Mouse (Mus musculus): ENCODE data around the gene Tas2r107.
"Not testable (repeated sequence)": the region's sequence is repeated elsewhere in the genome, so short reads cannot be mapped to it uniquely, and the experiment has no call there.

The Tas2r107 gene

GRCm38 (mm10) chr6:131660049-131660448, at the start of gene Tas2r107:
Tas2r107 (minus strand) TSS chr6:131660149.
- no peak for DNase-seq (ENCODE audit: low read depth, low spot score)

- no peak for DNase-seq (ENCODE audit: low read depth, low spot score)
Observed at GRCm38 (mm10) chr6:131689963-131690362, 30.0 kb upstream of the Tas2r107 start, which contains the start of gene Tas2r114. Tas2r114 (minus strand) TSS chr6:131690063.

GRCm38 (mm10) chr6:131687395-131687794, 27.4 kb upstream of the Tas2r107 start, which contains the start of gene Tas2r105:
Tas2r105 (minus strand) TSS chr6:131687495.
- no peak for DNase-seq (ENCODE audit: low read depth, low spot score)

- DNase-seq (ENCODE audit: low read depth, low spot score), result no peak
Observed at GRCm38 (mm10) chr6:131685644-131686043, 25.7 kb upstream of the Tas2r107 start, which contains the start of gene Tas2r104. Tas2r104 (minus strand) TSS chr6:131685744.

GRCm38 (mm10) chr6:131678786-131679185, 18.8 kb upstream of the Tas2r107 start, which contains the start of gene Tas2r106:
Tas2r106 (minus strand) TSS chr6:131678886.
- DNase-seq (ENCODE audit: low read depth, low spot score), result no peak

- DNase-seq (ENCODE audit: low read depth, low spot score), result no peak
Observed at GRCm38 (mm10) chr6:131630812-131631211, 29.1 kb downstream of the Tas2r107 start, which contains the start of gene Tas2r130. Tas2r130 (minus strand) TSS chr6:131630912.

- not testable (repeated sequence) for DNase-seq (ENCODE audit: low read depth, low spot score)
Observed at GRCm38 (mm10) chr6:131609956-131610355, 50.0 kb downstream of the Tas2r107 start.

All from brain, embryonic 18.5 days (tissue).